Mouse (Mus musculus): ENCODE data around the gene Rasl11b. TPM values are rescaled to one million over a fixed set of nuclear protein-coding genes. Genes with fewer than 3 reads are reported as not detected.

Gene Rasl11b
- polyA plus RNA-seq, 1 experiment from 2014 or later = 83.8 TPM

- H3K4me3 ChIP-seq (ENCODE audit: low read depth, low read length) = no peak overlapping the region
- 0 out of 2 replicates have a peak, but pooled peaks cover 4% of the 10 kb centered on the region for H3K4me1 ChIP-seq (ENCODE audit: control insufficient read depth, insufficient read depth, low read length)
- ATAC-seq (replicated peaks; ENCODE audit: insufficient number of reproducible peaks, low FRiP score, low TSS enrichment, low read depth) = no peak
- no peaks in the 10 kb centered on the region for H3K9me3 ChIP-seq (replicated peaks; ENCODE audit: control insufficient read depth, low read length)
- DNase-seq (ENCODE audit: low spot score) = no peak
- H3K4me2 ChIP-seq (ENCODE audit: low read depth, low read length) = no peak overlapping the region
- WGBS = 55% methylated on average over 5 of the region's 5 CpGs
- H3K9ac ChIP-seq (replicated peaks; ENCODE audit: low read length) = no peak overlapping the region
- no peaks in the 10 kb centered on the region for H3K27me3 ChIP-seq (ENCODE audit: control insufficient read depth, insufficient read depth, low read length)
- H3K36me3 ChIP-seq (replicated peaks; ENCODE audit: control insufficient read depth, insufficient read depth, low read depth, low read length) = no peaks in the 10 kb centered on the region; the same call in 1 of the 2 replicates
- no peak overlapping the region for H3K27ac ChIP-seq (replicated peaks; ENCODE audit: low read depth, low read length)
Observed at GRCm38 (mm10) chr5:74204465-74204864, 9.4 kb downstream of the Rasl11b start.

GRCm38 (mm10) chr5:74205509-74205908, 10.4 kb downstream of the Rasl11b start:
- Histone ChIP-seq H3K9ac (replicated peaks; ENCODE audit: low read length) (no peak overlapping the region), H3K4me1 (ENCODE audit: control insufficient read depth, insufficient read depth, low read length) (peaks cover 2% of the 10 kb centered on the region; the same call in 1 of the 2 replicates), H3K9me3 (replicated peaks; ENCODE audit: control insufficient read depth, low read length) (no peaks in the 10 kb centered on the region), H3K4me3 (ENCODE audit: low read depth, low read length) (no peak overlapping the region), H3K4me2 (ENCODE audit: low read depth, low read length) (no peak overlapping the region), H3K36me3 (replicated peaks; ENCODE audit: control insufficient read depth, insufficient read depth, low read depth, low read length) (no peaks in the 10 kb centered on the region), H3K27ac (replicated peaks; ENCODE audit: low read depth, low read length) (no peak overlapping the region), H3K27me3 (ENCODE audit: control insufficient read depth, insufficient read depth, low read length) (no peaks in the 10 kb centered on the region)
- ATAC-seq (replicated peaks; ENCODE audit: insufficient number of reproducible peaks, low FRiP score, low TSS enrichment, low read depth) = no peak
- WGBS = 31% methylated on average over 8 of the region's 8 CpGs
- DNase-seq (ENCODE audit: low spot score) = no peak

- no peak for ATAC-seq (replicated peaks; ENCODE audit: insufficient number of reproducible peaks, low FRiP score, low TSS enrichment, low read depth)
- no peak overlapping the region for H3K4me2 ChIP-seq (ENCODE audit: low read depth, low read length)
- H3K27ac ChIP-seq (replicated peaks; ENCODE audit: low read depth, low read length) = no peak overlapping the region
- DNase-seq (ENCODE audit: low spot score) = no peak
- peaks cover 2% of the 10 kb centered on the region; the same call in 1 of the 2 replicates for H3K4me1 ChIP-seq (ENCODE audit: control insufficient read depth, insufficient read depth, low read length)
- no peaks in the 10 kb centered on the region for H3K27me3 ChIP-seq (ENCODE audit: control insufficient read depth, insufficient read depth, low read length)
- no peak overlapping the region for H3K9ac ChIP-seq (replicated peaks; ENCODE audit: low read length)
- H3K36me3 ChIP-seq (replicated peaks; ENCODE audit: control insufficient read depth, insufficient read depth, low read depth, low read length) = no peaks in the 10 kb centered on the region
- H3K4me3 ChIP-seq (ENCODE audit: low read depth, low read length) = no peak overlapping the region
- 93% methylated on average over 7 of the region's 7 CpGs for WGBS
- no peaks in the 10 kb centered on the region for H3K9me3 ChIP-seq (replicated peaks; ENCODE audit: control insufficient read depth, low read length)
Observed at GRCm38 (mm10) chr5:74206038-74206437, 11.0 kb downstream of the Rasl11b start.

- H3K36me3 ChIP-seq (replicated peaks; ENCODE audit: control insufficient read depth, insufficient read depth, low read depth, low read length) = no peaks in the 10 kb centered on the region
- H3K9me3 ChIP-seq (replicated peaks; ENCODE audit: control insufficient read depth, low read length) = no peaks in the 10 kb centered on the region
- H3K9ac ChIP-seq (replicated peaks; ENCODE audit: low read length) = no peak overlapping the region
- peaks cover 2% of the 10 kb centered on the region; the same call in 1 of the 2 replicates for H3K4me1 ChIP-seq (ENCODE audit: control insufficient read depth, insufficient read depth, low read length)
- WGBS = 85% methylated on average over 7 of the region's 7 CpGs
- H3K4me3 ChIP-seq (ENCODE audit: low read depth, low read length) = no peak overlapping the region
- H3K4me2 ChIP-seq (ENCODE audit: low read depth, low read length) = no peak overlapping the region
- ATAC-seq (replicated peaks; ENCODE audit: insufficient number of reproducible peaks, low FRiP score, low TSS enrichment, low read depth) (no peak), DNase-seq (ENCODE audit: low spot score) (no peak)
- no peak overlapping the region for H3K27ac ChIP-seq (replicated peaks; ENCODE audit: low read depth, low read length)
- no peaks in the 10 kb centered on the region for H3K27me3 ChIP-seq (ENCODE audit: control insufficient read depth, insufficient read depth, low read length)
Observed at GRCm38 (mm10) chr5:74206649-74207048, 11.6 kb downstream of the Rasl11b start.

GRCm38 (mm10) chr5:74207209-74207608, 12.1 kb downstream of the Rasl11b start:
- H3K4me3 ChIP-seq (ENCODE audit: low read depth, low read length) = no peak overlapping the region
- ATAC-seq (replicated peaks; ENCODE audit: insufficient number of reproducible peaks, low FRiP score, low TSS enrichment, low read depth) (no peak), DNase-seq (ENCODE audit: low spot score) (no peak)
- H3K9ac ChIP-seq (replicated peaks; ENCODE audit: low read length) = no peak overlapping the region
- no peak overlapping the region for H3K4me2 ChIP-seq (ENCODE audit: low read depth, low read length)
- H3K27ac ChIP-seq (replicated peaks; ENCODE audit: low read depth, low read length) = no peak overlapping the region
- peaks cover 2% of the 10 kb centered on the region; the same call in 1 of the 2 replicates for H3K4me1 ChIP-seq (ENCODE audit: control insufficient read depth, insufficient read depth, low read length)
- WGBS = 87% methylated on average over 3 of the region's 3 CpGs
- H3K9me3 ChIP-seq (replicated peaks; ENCODE audit: control insufficient read depth, low read length) = no peaks in the 10 kb centered on the region
- H3K36me3 ChIP-seq (replicated peaks; ENCODE audit: control insufficient read depth, insufficient read depth, low read depth, low read length) = no peaks in the 10 kb centered on the region
- H3K27me3 ChIP-seq (ENCODE audit: control insufficient read depth, insufficient read depth, low read length) = no peaks in the 10 kb centered on the region

GRCm38 (mm10) chr5:74208438-74208837, 13.4 kb downstream of the Rasl11b start:
- Histone ChIP-seq H3K4me2 (ENCODE audit: low read depth, low read length) (no peak overlapping the region), H3K36me3 (replicated peaks; ENCODE audit: control insufficient read depth, insufficient read depth, low read depth, low read length) (no peaks in the 10 kb centered on the region), H3K9ac (replicated peaks; ENCODE audit: low read length) (no peak overlapping the region), H3K9me3 (replicated peaks; ENCODE audit: control insufficient read depth, low read length) (no peaks in the 10 kb centered on the region), H3K4me3 (ENCODE audit: low read depth, low read length) (no peak overlapping the region), H3K27ac (replicated peaks; ENCODE audit: low read depth, low read length) (no peak overlapping the region), H3K4me1 (ENCODE audit: control insufficient read depth, insufficient read depth, low read length) (peaks cover 2% of the 10 kb centered on the region; the same call in 1 of the 2 replicates), H3K27me3 (ENCODE audit: control insufficient read depth, insufficient read depth, low read length) (no peaks in the 10 kb centered on the region)
- ATAC-seq (replicated peaks; ENCODE audit: insufficient number of reproducible peaks, low FRiP score, low TSS enrichment, low read depth) (no peak), DNase-seq (ENCODE audit: low spot score) (no peak)
- 39% methylated on average over 7 of the region's 7 CpGs for WGBS

GRCm38 (mm10) chr5:74209640-74210039, 14.6 kb downstream of the Rasl11b start:
- Histone ChIP-seq H3K36me3 (replicated peaks; ENCODE audit: control insufficient read depth, insufficient read depth, low read depth, low read length) (no peaks in the 10 kb centered on the region), H3K27ac (replicated peaks; ENCODE audit: low read depth, low read length) (no peak overlapping the region), H3K4me1 (ENCODE audit: control insufficient read depth, insufficient read depth, low read length) (peaks cover 2% of the 10 kb centered on the region), H3K9me3 (replicated peaks; ENCODE audit: control insufficient read depth, low read length) (no peaks in the 10 kb centered on the region), H3K9ac (replicated peaks; ENCODE audit: low read length) (no peak overlapping the region), H3K4me3 (ENCODE audit: low read depth, low read length) (no peak overlapping the region), H3K4me2 (ENCODE audit: low read depth, low read length) (no peak overlapping the region), H3K27me3 (ENCODE audit: control insufficient read depth, insufficient read depth, low read length) (no peaks in the 10 kb centered on the region)
- ATAC-seq (replicated peaks; ENCODE audit: insufficient number of reproducible peaks, low FRiP score, low TSS enrichment, low read depth) = no peak
- DNase-seq (ENCODE audit: low spot score) = no peak
- 79% methylated on average over 4 of the region's 4 CpGs for WGBS

GRCm38 (mm10) chr5:74211346-74211745, 16.3 kb downstream of the Rasl11b start:
- H3K9ac ChIP-seq (replicated peaks; ENCODE audit: low read length) = no peak overlapping the region
- WGBS = 63% methylated on average over 11 of the region's 11 CpGs
- peaks cover 2% of the 10 kb centered on the region for H3K4me1 ChIP-seq (ENCODE audit: control insufficient read depth, insufficient read depth, low read length)
- no peaks in the 10 kb centered on the region for H3K27me3 ChIP-seq (ENCODE audit: control insufficient read depth, insufficient read depth, low read length)
- no peak overlapping the region for H3K27ac ChIP-seq (replicated peaks; ENCODE audit: low read depth, low read length)
- no peak for DNase-seq (ENCODE audit: low spot score)
- no peak overlapping the region for H3K4me3 ChIP-seq (ENCODE audit: low read depth, low read length)
- no peaks in the 10 kb centered on the region for H3K36me3 ChIP-seq (replicated peaks; ENCODE audit: control insufficient read depth, insufficient read depth, low read depth, low read length)
- H3K4me2 ChIP-seq (ENCODE audit: low read depth, low read length) = no peak overlapping the region
- H3K9me3 ChIP-seq (replicated peaks; ENCODE audit: control insufficient read depth, low read length) = no peaks in the 10 kb centered on the region
- ATAC-seq (replicated peaks; ENCODE audit: insufficient number of reproducible peaks, low FRiP score, low TSS enrichment, low read depth) = no peak

All from embryonic facial prominence, embryonic 11.5 days (tissue).